Mouse (Mus musculus) limb, embryonic 14.5 days (tissue): Measurements from ENCODE around the gene Heatr9. TPM values are rescaled to one million over a fixed set of nuclear protein-coding genes. Genes with fewer than 3 reads are reported as not detected.

ENCODE experiments used
- ATAC-seq: fragments of 200-750 bp; cut with Nextera tagmentation; 2 replicates; pipeline ENCODE4 v1.8.0; 2017; ENCODE audit warnings: low read depth, moderate number of reproducible peaks, moderate TSS enrichment; ENCODE audit not compliant: low FRiP score
- DNase-seq: peaks from one replicate; pipeline ENCODE4 v3.0.0-alpha.2; 2015; ENCODE audit warnings: low spot score
- H3K27ac ChIP-seq: fragments of 300-500 bp; sonication (generic); replicated peaks from 2 replicates; pipeline ENCODE4 v1.5.1; 2014; ENCODE audit warnings: low read depth, mild to moderate bottlenecking, low read length, moderate library complexity, mixed read lengths
- H3K27me3 ChIP-seq: fragments of 300-500 bp; sonication (generic); 2 replicates; pipeline ENCODE4 v1.6.1; 2014; ENCODE audit warnings: low read length, mixed read lengths; ENCODE audit not compliant: control insufficient read depth, insufficient read depth
- H3K36me3 ChIP-seq: fragments of 300-500 bp; sonication (generic); 2 replicates; pipeline ENCODE4 v1.6.1; 2014; ENCODE audit warnings: mild to moderate bottlenecking, low read length, moderate library complexity, mixed read lengths; ENCODE audit not compliant: control insufficient read depth, insufficient read depth
- H3K4me1 ChIP-seq: fragments of 300-500 bp; sonication (generic); 2 replicates; pipeline ENCODE4 v1.6.1; 2014; ENCODE audit warnings: antibody characterized with exemption, low read length, mixed read lengths; ENCODE audit not compliant: control insufficient read depth, insufficient read depth
- H3K4me2 ChIP-seq: fragments of 300-500 bp; sonication (generic); replicated peaks from 2 replicates; pipeline ENCODE4 v1.6.1; 2014; ENCODE audit warnings: low read depth, mild to moderate bottlenecking, low read length, moderate library complexity; ENCODE audit not compliant: severe bottlenecking
- H3K4me3 ChIP-seq: fragments of 300-500 bp; sonication (generic); replicated peaks from 2 replicates; pipeline ENCODE4 v1.5.1; 2014; ENCODE audit warnings: low read length
- H3K9ac ChIP-seq: fragments of 300-500 bp; sonication (generic); 2 replicates; pipeline ENCODE4 v1.6.1; 2014; ENCODE audit warnings: mild to moderate bottlenecking, low read depth, low read length, moderate library complexity; ENCODE audit not compliant: severe bottlenecking
- H3K9me3 ChIP-seq: fragments of 300-500 bp; sonication (generic); 2 replicates; pipeline ENCODE4 v1.6.1; 2016; ENCODE audit warnings: low read length; ENCODE audit not compliant: control insufficient read depth
- POLR2A ChIP-seq: fragments of 200-500 bp; IDR thresholded peaks from 2 replicates; pipeline ENCODE4 v1.8.0; 2012; ENCODE audit warnings: inconsistent platforms, mild to moderate bottlenecking, moderate library complexity, borderline replicate concordance; ENCODE audit not compliant: insufficient read depth, insufficient read length; ENCODE audit errors: extremely low read depth
- WGBS: fragments of 180-500 bp; shearing (Covaris S2); extraction: QIAGEN DNeasy Blood & Tissue Kit; methylation state at CpG from one replicate; pipeline ENCODE4 v1.1.7; 2014; 5-methylcytosine and 5-hydroxymethylcytosine counted together
- polyA plus RNA-seq, 2 experiments: library from polyadenylated mRNA; depleted of rRNA in 1 of 2; stranded (reverse) in 1 of 2; unstranded in 1 of 2; fragments of >200 nt; fragmentation: Nextera tagmentation in 1 of 2; extraction: Ambion mirVana in 1 of 2; gene quantifications; 2 replicates each; pipeline versions ENCODE4 v1.2.1 to v1.2.3; 2012 to 2014

Heatr9 gene
- polyA plus RNA-seq, 2 experiments: not detected

DNA sequence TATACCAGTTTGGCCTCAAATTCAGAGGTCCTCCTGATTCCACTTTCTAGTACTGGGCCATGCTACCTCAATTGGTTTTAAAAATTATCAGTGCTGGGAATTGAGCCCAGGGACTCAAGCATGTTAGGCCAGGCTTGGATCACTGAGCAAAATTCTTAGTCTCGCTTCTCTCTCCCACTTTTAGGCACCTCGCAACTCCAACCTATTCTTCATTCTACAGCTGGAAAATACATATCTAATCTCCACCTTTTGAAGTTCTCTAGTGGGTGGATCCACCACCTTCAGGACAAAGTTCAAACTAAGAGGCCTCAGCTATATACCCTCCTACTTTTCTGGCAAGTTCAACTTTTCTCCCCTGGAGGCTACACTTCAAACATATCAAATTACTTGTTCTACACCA, 50.2 kb downstream of the Heatr9 start:
- no peaks in the 10 kb centered on the region for H3K9me3 ChIP-seq
- peak overlapping the region; percentile 86 for H3K4me3 ChIP-seq
- H3K9ac ChIP-seq: no peak overlapping the region
- H3K4me2 ChIP-seq: peak overlapping the region; percentile 60
- ATAC-seq: no peak
- 68% methylated on average over 2 of the region's 2 CpGs for WGBS
- peaks cover 2% of the 10 kb centered on the region for H3K36me3 ChIP-seq
- no peak for TF ChIP-seq POLR2A
- no peaks in the 10 kb centered on the region for H3K27me3 ChIP-seq
- no peak overlapping the region for H3K27ac ChIP-seq
- no peak for DNase-seq
- peaks cover 21% of the 10 kb centered on the region for H3K4me1 ChIP-seq

DNA sequence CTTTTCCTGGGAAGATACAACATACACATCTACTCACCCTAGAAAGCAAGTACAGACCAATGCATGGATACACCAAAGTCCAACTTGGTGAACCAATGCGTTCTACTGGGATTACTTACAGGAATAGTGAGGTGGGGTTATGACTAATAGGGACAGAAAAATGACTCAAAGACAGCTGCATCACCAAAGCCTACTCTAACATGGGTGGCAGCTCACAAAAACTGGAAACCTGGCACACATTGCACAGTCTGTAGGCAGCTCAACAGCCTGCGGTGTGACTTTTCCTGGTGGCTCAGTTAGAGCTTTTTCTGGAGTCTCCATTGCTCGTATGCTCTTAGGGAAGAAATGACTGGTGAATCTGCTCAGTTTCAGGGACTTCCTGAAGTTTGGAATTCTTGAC, 53.2 kb downstream of the Heatr9 start:
- Histone ChIP-seq H3K4me2 (no peak overlapping the region), H3K4me1 (peaks cover 15% of the 10 kb centered on the region), H3K27me3 (no peaks in the 10 kb centered on the region), H3K27ac (no peak overlapping the region), H3K9ac (no peak overlapping the region), H3K9me3 (no peaks in the 10 kb centered on the region), H3K4me3 (no peak overlapping the region), H3K36me3 (no peaks in the 10 kb centered on the region)
- WGBS: 90% methylated on average over 3 of the region's 3 CpGs
- no peak for TF ChIP-seq POLR2A
- no peak for DNase-seq
- no peak for ATAC-seq

DNA sequence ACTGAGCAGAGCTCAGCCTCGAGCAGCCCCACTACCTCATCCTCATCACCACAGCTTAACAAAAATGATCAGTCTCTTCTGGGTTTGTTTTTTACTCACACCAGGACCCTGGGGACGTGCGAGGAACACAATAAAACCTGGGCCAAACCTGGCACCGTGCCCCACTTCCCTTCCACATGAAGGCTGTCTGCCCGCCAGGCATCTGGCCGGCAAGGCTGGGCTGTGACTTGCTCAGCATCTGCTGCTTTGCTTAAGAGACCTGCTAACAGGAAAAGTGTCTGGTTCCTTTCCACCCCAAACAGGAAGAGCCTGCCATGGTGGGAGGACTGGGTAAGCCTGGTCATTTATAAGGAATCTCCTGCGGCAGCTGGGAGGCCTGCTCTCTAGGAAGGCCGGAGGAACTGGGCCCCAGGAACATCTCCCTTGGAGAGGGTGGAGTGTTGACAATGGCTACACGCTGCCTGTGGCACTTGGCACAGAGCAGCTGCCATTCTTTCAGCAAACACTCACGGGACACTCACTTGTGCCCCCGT, 54.8 kb downstream of the Heatr9 start:
- H3K9ac ChIP-seq: peak overlapping the region; percentile 8; the same call in 1 of the 2 replicates

DNA sequence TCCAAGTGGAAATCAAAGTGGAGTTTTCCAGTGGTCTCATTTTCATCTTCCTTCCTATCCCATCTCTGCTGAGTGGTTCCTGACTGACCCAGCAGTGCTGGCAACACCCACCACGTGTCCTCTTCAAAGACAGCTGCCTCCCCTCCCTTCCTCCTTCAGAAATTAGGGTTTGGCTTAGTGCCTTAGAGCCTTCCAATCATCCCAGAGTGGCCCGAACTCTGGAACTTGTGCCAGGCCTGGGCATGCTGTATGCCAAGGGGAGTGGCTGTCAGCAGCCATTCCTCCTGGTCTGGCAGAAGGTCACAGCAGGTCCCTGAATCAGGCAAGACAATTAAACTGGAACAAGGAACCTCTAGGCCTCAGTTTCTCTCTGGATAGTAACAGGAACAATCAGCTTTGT, 56.0 kb downstream of the Heatr9 start:
- Histone ChIP-seq H3K4me2 (no peak overlapping the region), H3K27me3 (peaks cover 8% of the 10 kb centered on the region; the same call in 1 of the 2 replicates), H3K27ac (no peak overlapping the region), H3K4me1 (peaks cover 13% of the 10 kb centered on the region), H3K36me3 (no peaks in the 10 kb centered on the region), H3K9me3 (no peaks in the 10 kb centered on the region), H3K4me3 (no peak overlapping the region), H3K9ac (no peak overlapping the region)
- DNase-seq (no peak), ATAC-seq (no peak)
- 32% methylated on average over 2 of the region's 2 CpGs for WGBS
- no peak for TF ChIP-seq POLR2A

More for the DNA sequence above, 54.8 kb downstream of the Heatr9 start:
- Histone ChIP-seq H3K4me2 (no peak overlapping the region), H3K36me3 (no peaks in the 10 kb centered on the region), H3K27ac (no peak overlapping the region), H3K9me3 (no peaks in the 10 kb centered on the region), H3K4me1 (peaks cover 17% of the 10 kb centered on the region), H3K4me3 (no peak overlapping the region), H3K27me3 (0 out of 2 replicates have a peak, but pooled peaks cover under 1% of the 10 kb centered on the region)
- no peak for TF ChIP-seq POLR2A
- WGBS: 28% methylated on average over 11 of the region's 11 CpGs
- DNase-seq: peak; percentile 48
- peak; percentile 41; the same call in 1 of the 2 replicates for ATAC-seq

DNA sequence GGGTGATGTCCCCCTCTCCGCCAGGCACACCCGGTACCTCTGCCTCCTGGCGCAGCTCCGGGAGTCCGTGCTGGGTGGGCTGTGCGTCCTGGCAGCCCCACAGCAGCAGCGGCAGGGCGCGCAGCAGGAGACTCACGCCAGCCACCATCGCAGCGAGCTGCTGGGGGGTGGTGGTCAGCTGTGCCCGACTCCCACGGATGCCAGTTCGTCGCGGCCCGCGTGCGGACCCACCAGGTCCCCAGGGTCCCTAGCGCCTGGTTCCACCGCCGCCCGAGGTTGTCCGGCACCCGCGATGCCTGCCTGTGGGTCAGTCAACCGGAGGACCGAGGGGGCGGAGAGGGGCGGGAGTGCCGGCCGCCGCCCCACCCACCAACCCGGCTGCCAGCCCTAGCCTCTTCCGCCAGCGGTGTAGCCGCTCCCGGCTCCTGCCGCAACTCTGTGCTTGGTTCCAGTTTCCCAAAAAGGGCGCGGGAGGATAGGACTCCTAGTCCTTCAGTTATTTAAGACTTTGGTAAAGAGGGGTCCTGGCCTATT, 59.2 kb downstream of the Heatr9 start, which contains the start of gene Mmp28:
Gene Mmp28, minus strand, starts transcription at position 361 of the 534 bp plus-strand sequence.
- H3K27ac ChIP-seq: no peak within 1 kb of the TSS
- peak within 1 kb of the TSS; percentile 56 for H3K9ac ChIP-seq
- no peaks in the 10 kb centered on the region for H3K36me3 ChIP-seq
- peaks cover 15% of the 10 kb centered on the region for H3K4me1 ChIP-seq
- H3K9me3 ChIP-seq: no peaks in the 10 kb centered on the region
- TF ChIP-seq POLR2A: no peak
- H3K4me3 ChIP-seq: peak within 1 kb of the TSS; percentile 53
- peaks cover 8% of the 10 kb centered on the region; the same call in 1 of the 2 replicates for H3K27me3 ChIP-seq
- 1% methylated on average over 26 of the region's 42 CpGs for WGBS
- ATAC-seq (no peak), DNase-seq (no peak)
- peak within 1 kb of the TSS; percentile 92 for H3K4me2 ChIP-seq

Other genes with a start within 250 kb of the Heatr9 start
- gene Slfn14, start 235.4 kb downstream of the Heatr9 start, polyA plus RNA-seq (2012; rRNA removed): 0.06 and 0.09 TPM in 2 replicates
- gene Slfn14, start 235.4 kb downstream of the Heatr9 start, polyA plus RNA-seq (2014; fragmentation: Nextera tagmentation; extraction: Ambion mirVana): 0.07 and 0.12 TPM in 2 replicates
- gene Ap2b1, start 223.2 kb downstream of the Heatr9 start, polyA plus RNA-seq (2012; rRNA removed): 49.6 and 49.7 TPM in 2 replicates
- gene Ap2b1, start 223.2 kb downstream of the Heatr9 start, polyA plus RNA-seq (2014; fragmentation: Nextera tagmentation; extraction: Ambion mirVana): 62.4 and 67.0 TPM in 2 replicates
- gene Pex12, start 219.6 kb downstream of the Heatr9 start, polyA plus RNA-seq (2012; rRNA removed): 11.5 TPM in 2 replicates
- gene Pex12, start 219.6 kb downstream of the Heatr9 start, polyA plus RNA-seq (2014; fragmentation: Nextera tagmentation; extraction: Ambion mirVana): 14.6 and 15.3 TPM in 2 replicates
- gene Rasl10b, start 113.0 kb downstream of the Heatr9 start, polyA plus RNA-seq (2012; rRNA removed): 8.4 and 12.3 TPM in 2 replicates
- 2.2 and 2.4 TPM in 2 replicates for gene Rasl10b, start 113.0 kb downstream of the Heatr9 start, polyA plus RNA-seq (2014; fragmentation: Nextera tagmentation; extraction: Ambion mirVana)
- 0.03 and 0.04 TPM in 2 replicates for gene Gas2l2, start 92.7 kb downstream of the Heatr9 start, polyA plus RNA-seq (2012; rRNA removed)
- gene Gas2l2, start 92.7 kb downstream of the Heatr9 start, polyA plus RNA-seq (2014; fragmentation: Nextera tagmentation; extraction: Ambion mirVana): not detected in 2 replicates
- gene 1700020L24Rik, start 84.5 kb downstream of the Heatr9 start, polyA plus RNA-seq (2012; rRNA removed): 0.57 and 1.2 TPM in 2 replicates
- gene 1700020L24Rik, start 84.5 kb downstream of the Heatr9 start, polyA plus RNA-seq (2014; fragmentation: Nextera tagmentation; extraction: Ambion mirVana): 0.33 and 0.39 TPM in 2 replicates
- gene Mmp28, start 59.1 kb downstream of the Heatr9 start, polyA plus RNA-seq (2012; rRNA removed): 4.6 and 5.7 TPM in 2 replicates
- gene Mmp28, start 59.1 kb downstream of the Heatr9 start, polyA plus RNA-seq (2014; fragmentation: Nextera tagmentation; extraction: Ambion mirVana): 2.4 and 3.6 TPM in 2 replicates
- 60.0 and 103 TPM in 2 replicates for gene Taf15, start 49.1 kb downstream of the Heatr9 start, polyA plus RNA-seq (2012; rRNA removed)
- gene Taf15, start 49.1 kb downstream of the Heatr9 start, polyA plus RNA-seq (2014; fragmentation: Nextera tagmentation; extraction: Ambion mirVana): 8.3 and 10.9 TPM in 2 replicates
- 0.48 and 0.81 TPM in 2 replicates for gene Ccl5, start 8.3 kb upstream of the Heatr9 start, polyA plus RNA-seq (2012; rRNA removed)
- gene Ccl5, start 8.3 kb upstream of the Heatr9 start, polyA plus RNA-seq (2014; fragmentation: Nextera tagmentation; extraction: Ambion mirVana): 0.70 and 0.81 TPM in 2 replicates
- 3.0 and 4.2 TPM in 2 replicates for gene Ccl9, start 56.5 kb upstream of the Heatr9 start, polyA plus RNA-seq (2012; rRNA removed)
- gene Ccl9, start 56.5 kb upstream of the Heatr9 start, polyA plus RNA-seq (2014; fragmentation: Nextera tagmentation; extraction: Ambion mirVana): 6.8 and 7.3 TPM in 2 replicates
- gene Ccl6, start 70.9 kb upstream of the Heatr9 start, polyA plus RNA-seq (2012; rRNA removed): 1.5 and 2.0 TPM in 2 replicates
- 5.0 and 6.5 TPM in 2 replicates for gene Ccl6, start 70.9 kb upstream of the Heatr9 start, polyA plus RNA-seq (2014; fragmentation: Nextera tagmentation; extraction: Ambion mirVana)
- gene Rpl9-ps1, start 123.4 kb upstream of the Heatr9 start, polyA plus RNA-seq (2012; rRNA removed): not detected in 2 replicates
- not detected in 2 replicates for gene Rpl9-ps1, start 123.4 kb upstream of the Heatr9 start, polyA plus RNA-seq (2014; fragmentation: Nextera tagmentation; extraction: Ambion mirVana)
- 1.9 and 3.5 TPM in 2 replicates for gene Ccl3, start 127.2 kb upstream of the Heatr9 start, polyA plus RNA-seq (2012; rRNA removed)
- 1.4 and 2.3 TPM in 2 replicates for gene Ccl3, start 127.2 kb upstream of the Heatr9 start, polyA plus RNA-seq (2014; fragmentation: Nextera tagmentation; extraction: Ambion mirVana)
- 0.80 and 0.88 TPM in 2 replicates for gene Ccl4, start 140.4 kb upstream of the Heatr9 start, polyA plus RNA-seq (2012; rRNA removed)
- 1.0 and 1.2 TPM in 2 replicates for gene Ccl4, start 140.4 kb upstream of the Heatr9 start, polyA plus RNA-seq (2014; fragmentation: Nextera tagmentation; extraction: Ambion mirVana)
- gene Wfdc17, start 181.8 kb upstream of the Heatr9 start, polyA plus RNA-seq (2012; rRNA removed): 1.2 and 1.3 TPM in 2 replicates
- 3.0 and 3.2 TPM in 2 replicates for gene Wfdc17, start 181.8 kb upstream of the Heatr9 start, polyA plus RNA-seq (2014; fragmentation: Nextera tagmentation; extraction: Ambion mirVana)
- gene Wfdc18, start 186.8 kb upstream of the Heatr9 start, polyA plus RNA-seq (2012; rRNA removed): 0.24 and 0.35 TPM in 2 replicates
- gene Wfdc18, start 186.8 kb upstream of the Heatr9 start, polyA plus RNA-seq (2014; fragmentation: Nextera tagmentation; extraction: Ambion mirVana): 0.40 and 0.43 TPM in 2 replicates
- gene Wfdc21, start 224.8 kb upstream of the Heatr9 start, polyA plus RNA-seq (2012; rRNA removed): 1.3 TPM in 1 of 2 replicates, not detected in the other
- gene Wfdc21, start 224.8 kb upstream of the Heatr9 start, polyA plus RNA-seq (2014; fragmentation: Nextera tagmentation; extraction: Ambion mirVana): not detected in 2 replicates
- gene Heatr6, start 231.5 kb upstream of the Heatr9 start, polyA plus RNA-seq (2012; rRNA removed): 22.5 and 27.5 TPM in 2 replicates
- 26.0 and 29.5 TPM in 2 replicates for gene Heatr6, start 231.5 kb upstream of the Heatr9 start, polyA plus RNA-seq (2014; fragmentation: Nextera tagmentation; extraction: Ambion mirVana)